Mouse (Mus musculus): Measurements from ENCODE around the gene Nucb1.

DNA sequence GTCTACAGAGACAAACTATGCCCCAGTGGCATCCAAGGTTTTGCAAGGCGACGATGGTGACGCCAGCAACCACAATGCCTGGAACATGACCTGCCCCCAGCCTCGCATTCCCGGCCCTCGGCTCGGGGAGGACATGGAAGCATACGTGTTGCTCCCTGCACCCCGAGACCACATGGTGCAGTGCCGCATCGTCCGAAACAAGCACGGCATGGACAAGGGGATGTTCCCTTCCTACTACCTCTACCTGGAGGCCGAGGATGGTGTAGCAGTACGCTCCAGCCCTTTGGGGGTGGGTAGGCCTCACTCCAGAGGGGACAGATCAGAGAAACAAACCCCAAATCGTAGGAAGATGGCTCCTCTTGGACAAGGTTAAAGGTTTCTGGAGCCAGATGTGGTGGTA, 8.4 kb upstream of the Nucb1 start:
- TF ChIP-seq CTCF (conservative IDR thresholded peaks at IDR 0.05; ENCODE audit: insufficient read depth, insufficient read length, low read depth, low read length) (no peak), POLR2A (IDR thresholded peaks at IDR 0.05; ENCODE audit: low read depth, low read length) (no peak)

All from kidney, adult 2 months (tissue).